Mouse (Mus musculus) C2C12 (cell line): ENCODE data around the gene Dnajc19.

Source experiments
- CEBPB ChIP-seq: IDR thresholded peaks from one replicate; pipeline ENCODE4 v1.6.1; 2011; ENCODE audit warnings: low read depth, mild to moderate bottlenecking, control low read depth, moderate library complexity
- CTCF ChIP-seq: IDR thresholded peaks from one replicate; pipeline ENCODE4 v1.5.1; 2011; ENCODE audit not compliant: control insufficient read depth, insufficient read depth, insufficient read length
- MYOD1 ChIP-seq: IDR thresholded peaks from one replicate; pipeline ENCODE4 v1.6.1; 2011; ENCODE audit warnings: low read depth; ENCODE audit not compliant: control insufficient read depth, insufficient read length
- MYOG ChIP-seq: IDR thresholded peaks from one replicate; pipeline ENCODE4 v1.6.1; 2011; ENCODE audit not compliant: control insufficient read depth, insufficient read length; ENCODE audit errors: extremely low read depth

GRCm38 (mm10) chr3:34081929-34082328, 808 bp upstream of the Dnajc19 start:
- TF ChIP-seq MYOG (no peak), CTCF (no peak), CEBPB (no peak), MYOD1 (no peak)
